Mouse (Mus musculus) layer of hippocampus, postnatal 10 days (tissue): ENCODE data around the gene Slc26a9. TPM values are rescaled to one million over a fixed set of nuclear protein-coding genes. Genes with fewer than 3 reads are reported as not detected.
A peak's percentile ranks its signal among the peaks of the same experiment; 100 is the strongest.
"Not testable (repeated sequence)": the region's sequence is repeated elsewhere in the genome, so short reads cannot be mapped to it uniquely, and the experiment has no call there.

Experiments
- DNase-seq, 2 experiments: peaks; one replicate each; pipeline ENCODE4 v3.0.0; 2021; ENCODE audit warnings: low spot score in 2 of 2
- total RNA-seq, 2 experiments: library from RNA; stranded (reverse); gene quantifications; 2 replicates each; pipeline ENCODE4 v1.2.3; 2021

Gene Slc26a9
- total RNA-seq, 2 experiments from 2014 or later, result 0.34 to 0.47 TPM

DNA sequence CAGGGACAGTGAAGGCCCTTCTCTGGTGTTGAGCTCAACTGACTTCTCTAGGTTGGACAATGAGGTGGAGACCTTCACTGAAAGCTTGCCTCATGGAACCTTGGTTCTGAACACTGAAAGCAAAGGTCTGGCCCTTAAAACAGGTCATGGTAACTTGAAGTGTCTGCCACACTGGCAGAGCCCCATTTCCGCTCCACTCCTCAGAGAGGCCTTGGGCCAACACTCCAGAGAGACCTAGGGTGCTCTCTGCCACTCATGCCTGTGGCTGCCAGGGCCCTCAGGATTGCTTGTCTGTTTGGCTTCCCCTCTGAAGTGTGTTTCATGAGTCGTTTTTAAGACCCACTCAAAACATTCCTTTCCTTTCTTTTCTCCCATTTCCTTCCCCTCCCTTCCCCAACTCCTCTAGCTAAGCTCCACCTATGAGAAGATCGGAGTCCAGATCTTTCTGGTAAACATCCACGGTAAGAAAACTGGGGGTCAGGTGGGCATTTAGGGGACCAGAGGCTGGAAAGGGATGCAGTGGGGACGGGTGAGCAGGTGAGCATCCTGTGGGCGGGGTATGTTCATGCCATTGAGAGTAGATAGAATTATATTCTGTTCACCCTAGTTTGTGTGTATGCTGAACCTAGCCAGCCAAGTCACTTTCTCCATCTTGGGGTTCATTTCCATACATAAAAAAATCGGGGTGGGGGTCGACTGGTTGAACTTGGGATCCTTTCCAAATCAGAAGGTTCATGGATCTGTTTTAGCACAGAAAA, 20.9 kb downstream of the Slc26a9 start:
- DNase-seq, result no peak

DNA sequence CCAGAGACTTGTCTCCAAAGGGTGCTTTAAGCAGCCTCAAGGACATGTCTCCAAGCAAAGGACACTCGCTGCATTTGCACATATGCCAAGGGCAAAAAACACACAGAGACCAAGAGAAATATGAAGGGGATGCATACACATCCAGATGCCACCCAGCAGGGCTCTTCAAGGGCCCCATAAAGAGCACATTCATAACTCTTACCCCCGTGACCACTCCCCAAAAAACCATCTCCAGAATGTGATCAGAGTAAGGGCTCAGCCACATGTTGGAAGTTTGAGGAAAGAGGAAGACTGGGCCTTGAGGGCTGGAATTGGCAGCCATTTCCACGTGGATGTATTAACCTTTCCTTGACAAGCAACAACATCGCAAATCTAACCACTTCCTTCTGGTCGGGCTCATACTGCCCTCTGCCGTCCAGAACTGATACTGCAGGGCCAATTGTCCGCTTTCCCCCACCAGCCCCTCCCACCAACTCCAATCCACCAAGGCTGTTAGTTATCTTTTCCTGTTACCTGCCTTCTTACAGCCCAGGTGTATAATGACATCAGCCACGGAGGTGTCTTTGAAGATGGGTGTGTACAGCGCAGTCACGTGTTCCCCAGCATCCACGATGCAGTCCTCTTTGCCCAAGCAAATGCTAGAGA, 21.7 kb downstream of the Slc26a9 start:
- peak; percentile 91 to 93 for DNase-seq

DNA sequence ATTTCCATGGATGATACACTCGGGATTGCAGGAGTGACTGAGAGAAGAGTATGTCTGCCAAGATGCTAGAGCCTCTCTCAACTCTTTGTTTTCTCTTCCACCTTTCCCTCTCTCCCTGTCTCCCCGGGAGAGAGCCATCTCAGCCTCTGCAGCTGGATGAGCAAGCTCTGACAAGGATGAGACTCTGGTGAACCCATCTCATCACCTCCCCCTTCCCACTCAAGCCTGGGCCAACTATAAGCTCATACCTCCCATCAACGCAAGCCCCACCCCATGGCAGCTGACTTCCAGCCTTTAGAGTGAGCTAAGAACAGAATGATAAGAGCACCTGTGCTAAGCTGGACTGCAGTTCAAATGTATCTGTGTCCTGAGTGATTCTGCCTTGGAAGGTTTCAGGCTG, 25.5 kb downstream of the Slc26a9 start:
- DNase-seq, result no peak

DNA sequence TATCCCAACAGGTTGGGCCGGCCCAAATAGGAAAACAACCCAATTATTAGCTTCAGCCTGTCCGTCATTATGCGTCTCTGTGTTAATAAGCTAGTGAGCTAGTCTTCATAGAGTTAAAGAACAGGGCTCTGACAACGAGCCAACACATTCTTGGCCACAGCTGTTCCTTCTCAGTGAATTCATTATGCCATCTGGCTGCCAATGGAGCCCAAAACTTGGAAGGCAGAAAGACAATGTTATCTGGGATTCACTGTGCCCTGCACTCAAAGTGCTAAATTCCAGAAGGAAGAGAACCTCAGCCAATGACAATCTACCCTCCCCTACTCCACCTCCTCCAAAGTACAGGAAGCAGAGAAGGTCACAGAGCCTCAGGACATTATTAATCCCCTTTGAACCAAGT, 26.8 kb downstream of the Slc26a9 start:
- DNase-seq, result peak; percentile 80 to 86

DNA sequence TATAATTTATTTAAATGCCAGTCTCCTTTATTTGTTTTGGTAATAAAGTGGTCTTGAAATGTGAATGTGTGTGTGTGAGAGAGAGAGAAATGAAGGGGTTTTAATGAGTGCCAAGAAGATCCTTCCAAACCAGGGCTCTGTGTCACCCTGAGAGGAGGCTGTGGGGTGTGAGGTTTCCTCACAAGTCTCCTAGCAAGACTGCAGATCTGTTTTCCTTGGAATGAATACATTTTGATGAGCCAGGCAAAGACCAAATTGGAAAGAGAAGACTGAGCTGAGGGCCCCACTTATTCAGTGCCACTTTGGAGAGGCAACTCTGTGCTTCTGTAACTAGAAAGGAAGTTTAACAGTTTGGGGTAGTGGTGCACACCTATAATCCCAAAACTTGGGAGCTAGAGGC, 27.6 kb downstream of the Slc26a9 start:
- no peak for DNase-seq

DNA sequence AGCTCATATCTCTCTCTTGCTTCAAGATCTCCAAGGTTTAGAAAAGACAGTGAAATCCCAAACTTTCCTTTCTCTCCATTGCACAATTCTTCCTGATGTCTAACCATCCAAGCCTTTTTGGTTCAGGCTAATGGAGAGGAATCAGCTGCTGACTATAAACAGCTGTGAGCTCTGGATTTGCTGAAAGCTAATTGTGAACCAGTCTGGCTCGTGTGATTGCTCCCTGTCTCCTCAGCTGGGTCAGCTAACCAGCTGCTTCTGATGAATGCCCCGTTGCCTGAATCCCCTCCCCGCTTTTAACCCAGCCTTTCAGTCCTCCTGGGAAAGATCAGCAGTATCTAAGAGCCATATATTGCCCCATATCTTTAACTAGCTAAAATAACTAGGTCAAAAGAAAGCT, 50.8 kb downstream of the Slc26a9 start:
- DNase-seq, result no peak

DNA sequence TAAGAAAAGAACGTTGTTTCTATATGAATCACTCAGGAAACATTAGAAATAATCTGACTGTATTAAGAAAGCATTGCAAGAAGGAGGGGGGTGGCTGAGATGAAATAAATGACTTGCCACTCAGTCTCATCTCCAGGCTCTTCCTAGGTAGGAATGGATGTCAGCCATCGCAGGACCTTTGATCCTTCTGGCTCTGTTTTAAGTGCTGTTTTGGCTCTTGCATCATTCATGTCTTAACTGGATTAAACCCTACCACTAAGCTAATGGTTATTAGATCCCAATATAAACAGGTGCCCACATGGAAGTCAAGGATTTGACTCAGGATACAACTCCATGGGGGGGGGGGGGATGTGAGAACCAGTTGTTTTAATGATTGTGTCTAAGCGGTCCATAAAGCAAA, 51.3 kb downstream of the Slc26a9 start:
- no peak for DNase-seq

DNA sequence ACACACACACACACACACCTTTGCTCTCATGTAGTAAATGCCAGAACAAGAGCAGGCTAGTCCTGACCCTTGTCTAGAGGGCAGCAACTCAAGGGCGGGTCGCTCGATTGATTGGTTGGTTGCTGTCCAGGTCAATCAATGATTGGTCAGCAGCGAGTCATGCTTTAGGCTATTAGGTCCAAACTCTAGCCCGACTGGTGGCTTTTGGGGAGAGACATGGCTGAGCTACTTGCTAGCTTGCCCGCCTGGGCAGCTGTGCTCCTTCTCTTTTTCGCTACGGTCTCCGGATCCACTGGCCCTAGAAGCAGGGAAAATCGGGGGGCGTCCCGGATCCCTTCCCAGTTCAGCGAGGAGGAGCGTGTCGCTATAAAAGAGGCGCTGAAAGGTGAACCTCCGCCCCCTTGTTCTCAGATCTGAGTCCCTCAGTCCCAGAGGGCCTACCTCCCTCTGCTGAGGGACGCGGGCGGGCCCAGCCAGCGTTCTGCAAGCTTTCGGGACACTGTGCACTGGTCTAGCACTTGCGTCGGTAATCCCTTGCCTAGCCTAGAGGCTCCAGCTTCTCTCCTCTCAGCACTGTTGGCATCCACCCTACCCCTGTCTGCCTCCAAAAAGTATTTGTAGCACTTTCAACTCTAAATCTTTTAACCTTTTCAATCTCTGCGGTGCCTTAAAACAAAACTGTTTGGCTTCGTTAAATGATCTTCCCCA, 53.5 kb downstream of the Slc26a9 start, which contains the start of gene Pm20d1:
Gene Pm20d1 (plus strand): TSS at position 180 of the 708 bp plus-strand sequence.
- peak; percentile 22 to 35 for DNase-seq

DNA sequence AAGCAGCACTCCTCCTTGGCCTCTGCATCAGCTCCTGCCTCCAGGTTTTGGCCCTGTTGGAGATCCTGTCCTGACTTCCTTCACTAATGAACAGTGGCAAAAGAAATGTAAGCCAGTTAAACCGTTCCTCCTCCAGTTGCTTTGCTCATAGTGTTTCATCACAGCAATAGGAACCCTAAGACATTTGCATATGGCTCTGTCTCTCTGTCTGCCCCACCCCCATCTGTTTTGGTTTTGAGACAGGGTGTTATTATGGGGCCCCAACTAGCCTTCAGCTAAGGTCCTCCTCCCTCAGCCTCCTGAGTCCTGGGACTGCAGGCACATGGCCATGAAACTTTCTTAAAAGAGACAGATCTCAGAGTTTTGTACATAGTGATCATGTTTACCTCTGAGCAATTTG, 56.2 kb downstream of the Slc26a9 start:
- no peak for DNase-seq

DNA sequence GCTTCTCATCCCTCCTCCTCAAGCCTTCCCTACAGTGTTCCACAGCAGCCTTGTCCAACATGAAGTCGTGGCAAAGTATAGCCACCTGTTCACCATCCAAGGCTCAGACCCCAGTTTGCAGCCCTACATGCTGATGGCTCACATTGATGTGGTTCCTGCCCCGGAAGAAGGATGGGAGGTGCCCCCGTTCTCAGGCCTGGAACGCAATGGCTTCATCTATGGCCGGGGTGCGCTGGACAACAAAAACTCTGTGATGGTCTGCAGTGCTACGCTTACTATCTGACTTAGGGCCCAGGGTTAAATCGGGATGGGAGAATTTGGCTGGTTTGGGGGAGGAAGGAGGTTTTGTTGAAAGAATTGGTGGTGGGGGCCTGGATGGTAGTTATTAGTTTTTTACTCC, 57.2 kb downstream of the Slc26a9 start:
- DNase-seq, result no peak

DNA sequence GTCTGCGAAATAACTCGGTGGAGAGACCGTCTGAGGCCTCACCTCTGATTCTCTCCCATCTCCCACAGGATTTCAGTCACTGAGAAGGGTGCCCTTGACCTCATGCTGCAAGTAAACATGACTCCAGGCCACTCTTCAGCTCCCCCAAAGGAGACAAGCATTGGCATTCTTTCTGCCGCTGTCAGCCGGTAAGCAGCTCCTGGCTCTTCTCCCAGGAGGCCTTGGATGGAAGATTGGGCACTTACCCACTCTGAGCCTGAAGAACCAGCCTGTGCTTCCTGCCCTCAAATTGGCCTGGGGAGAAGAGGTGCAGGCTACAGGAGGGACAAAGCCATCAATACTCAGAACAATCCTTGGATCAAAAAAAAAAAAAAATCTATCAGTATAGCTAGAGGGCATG, 58.8 kb downstream of the Slc26a9 start:
- DNase-seq, result peak in 1 of 2 experiments; percentile 43

DNA sequence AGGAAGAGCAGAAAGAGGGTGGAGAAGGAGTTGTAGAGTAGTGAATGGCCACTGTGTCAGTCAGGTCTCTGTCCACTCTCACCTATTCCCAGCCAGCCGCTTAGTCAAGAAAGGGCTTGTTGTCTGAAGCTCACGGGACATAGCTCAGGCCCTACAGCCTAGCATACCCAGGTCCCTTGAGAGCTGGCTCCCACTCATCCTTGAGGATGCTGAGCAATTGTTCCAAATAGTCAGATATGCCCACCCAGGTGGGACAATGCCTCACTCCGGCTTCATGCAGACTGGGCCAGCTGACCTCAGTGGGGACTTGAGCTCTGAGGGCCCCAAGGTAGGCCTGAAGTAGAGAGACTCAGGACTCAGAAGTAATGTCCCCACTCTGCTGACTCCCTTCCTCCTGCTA, 60.3 kb downstream of the Slc26a9 start:
- no peak for DNase-seq

DNA sequence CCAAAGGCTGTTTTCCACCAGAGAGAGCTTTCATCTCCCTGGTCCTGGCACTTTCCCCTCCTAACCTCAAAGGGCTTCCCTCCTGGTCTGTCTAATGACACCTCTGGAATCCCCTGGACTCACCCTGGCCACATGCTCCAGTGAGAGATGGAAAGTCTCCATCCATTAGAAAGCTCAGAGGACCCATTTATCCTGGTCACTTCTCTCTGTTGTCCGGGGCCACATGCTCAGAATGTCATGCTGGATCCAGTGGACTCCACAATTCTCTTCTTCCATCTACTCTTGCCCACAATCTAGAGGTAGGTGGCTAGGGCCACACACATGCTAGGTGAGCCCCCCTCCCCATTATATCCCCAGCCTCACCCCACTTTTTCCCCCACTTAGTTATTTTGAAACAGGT, 65.2 kb downstream of the Slc26a9 start:
- no peak for DNase-seq

DNA sequence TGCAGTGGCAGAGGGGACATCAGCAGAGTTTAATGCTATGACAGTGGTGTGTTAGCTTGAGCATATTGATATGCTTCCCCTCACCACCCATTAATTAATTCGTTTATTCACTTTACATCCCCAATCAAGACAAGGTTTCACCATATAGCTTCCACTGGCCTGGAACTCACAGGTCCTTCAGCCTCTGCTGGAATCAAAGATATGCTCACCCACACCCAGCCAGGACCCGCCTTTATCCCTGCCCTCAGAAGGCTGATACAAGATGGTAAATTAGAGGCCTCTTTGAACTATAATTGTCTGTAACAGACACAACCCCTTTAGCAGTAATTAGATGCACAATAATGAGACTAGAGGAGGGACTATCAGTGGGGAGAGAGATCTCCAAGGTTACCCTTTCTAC, 65.8 kb downstream of the Slc26a9 start:
- no peak for DNase-seq

DNA sequence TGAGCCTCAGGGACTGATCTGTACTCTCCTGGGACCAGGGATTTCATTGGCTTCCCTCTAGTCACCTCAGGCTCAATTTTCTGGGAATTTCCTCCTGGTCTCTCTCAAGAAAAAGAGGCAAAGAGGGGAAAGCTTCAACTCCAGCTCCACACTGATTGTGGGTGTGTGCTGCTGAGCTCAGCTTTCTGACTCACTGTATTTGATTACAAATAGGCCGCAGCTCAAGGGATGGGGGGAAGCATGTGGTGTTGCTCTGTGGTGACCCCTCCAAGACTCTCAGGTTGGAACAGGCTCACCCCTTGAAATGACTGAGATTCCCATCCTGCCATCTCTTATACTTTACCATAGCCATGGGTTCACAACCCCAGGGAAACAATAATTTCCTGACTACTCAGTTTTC, 67.6 kb downstream of the Slc26a9 start:
- no peak for DNase-seq

DNA sequence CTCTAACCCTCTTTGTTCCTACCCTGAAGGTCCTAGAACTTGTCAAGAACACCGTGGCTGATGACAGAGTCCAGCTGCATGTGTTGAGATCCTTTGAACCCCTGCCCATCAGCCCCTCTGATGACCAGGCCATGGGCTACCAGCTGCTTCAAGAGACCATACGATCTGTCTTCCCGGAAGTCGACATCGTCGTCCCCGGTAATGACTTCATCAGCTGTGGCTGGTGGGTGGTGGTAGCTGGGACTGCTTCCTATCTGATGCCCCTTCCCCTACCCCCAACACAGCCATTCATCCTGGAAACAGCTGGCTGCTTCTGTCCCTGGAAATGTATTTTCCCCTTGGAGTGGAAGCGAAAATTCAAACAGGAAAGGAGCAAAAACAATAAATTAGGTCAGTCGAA, 68.2 kb downstream of the Slc26a9 start:
- DNase-seq, result no peak

DNA sequence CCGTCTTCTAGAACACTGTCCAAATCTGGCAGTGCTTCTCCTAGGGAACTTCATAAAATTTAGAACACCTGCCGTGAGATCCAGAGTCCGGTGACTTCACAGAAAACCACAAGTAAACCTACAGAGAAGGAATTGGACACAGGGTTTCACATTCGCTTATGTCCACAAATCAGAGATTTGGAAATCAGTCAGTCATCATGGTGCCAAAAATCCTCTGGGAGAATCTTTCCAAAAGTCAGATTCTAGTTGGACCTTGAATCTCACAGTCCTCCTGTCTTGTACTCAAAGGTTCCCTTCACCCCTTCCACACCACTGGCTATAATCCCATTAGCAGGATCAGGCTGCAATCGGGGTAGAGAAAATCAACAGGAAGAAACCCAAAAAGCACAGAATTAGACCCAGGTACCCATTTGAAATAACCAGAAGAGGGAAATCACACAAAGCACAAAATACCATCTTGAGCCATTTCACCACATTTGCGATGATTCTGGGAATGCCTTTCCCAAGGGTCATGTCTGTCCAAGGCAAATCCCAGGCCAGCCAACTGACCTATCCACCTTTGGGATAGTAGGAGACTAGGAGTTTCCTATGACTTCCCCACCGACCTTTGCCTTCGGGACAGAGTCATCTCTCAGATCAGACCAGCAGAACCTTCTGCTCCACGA, 68.9 kb downstream of the Slc26a9 start:
- no peak for DNase-seq

DNA sequence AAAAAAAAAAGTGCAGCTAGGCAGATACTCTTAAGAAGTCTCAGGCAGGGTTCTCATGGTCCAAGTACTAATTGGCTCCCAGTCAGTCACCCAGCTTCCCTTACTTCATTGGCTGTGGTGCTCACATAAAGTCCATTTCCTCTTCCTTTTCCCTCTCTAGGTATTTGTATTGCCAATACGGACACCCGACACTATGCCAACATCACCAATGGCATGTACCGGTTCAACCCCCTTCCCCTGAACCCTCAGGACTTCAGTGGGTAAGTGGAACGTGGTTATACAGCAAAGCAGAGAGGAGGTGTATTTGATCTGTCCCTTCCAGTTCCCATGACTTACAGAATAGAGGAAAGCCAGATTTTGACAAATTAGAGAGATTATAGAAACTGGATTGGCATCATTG, 69.9 kb downstream of the Slc26a9 start:
- no peak for DNase-seq

DNA sequence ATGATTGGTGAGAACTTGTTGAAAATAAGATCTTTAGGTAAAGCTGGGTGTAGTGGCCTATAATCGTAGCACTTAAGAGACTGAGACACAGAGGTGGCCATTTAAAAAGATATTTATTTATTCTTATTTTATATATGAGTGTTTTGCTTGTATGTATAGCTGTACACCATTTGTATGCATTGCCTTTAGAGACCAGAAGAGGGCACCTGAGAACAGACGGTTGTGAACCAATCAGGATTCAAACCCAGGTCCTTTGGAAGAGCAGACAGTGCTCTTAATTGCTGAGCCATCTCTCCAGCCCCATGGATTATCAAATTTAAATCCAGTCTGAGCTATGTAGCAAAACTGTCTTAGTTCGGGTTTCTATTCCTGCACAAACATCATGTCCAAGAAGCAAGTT, 70.4 kb downstream of the Slc26a9 start:
- DNase-seq, result no peak

DNA sequence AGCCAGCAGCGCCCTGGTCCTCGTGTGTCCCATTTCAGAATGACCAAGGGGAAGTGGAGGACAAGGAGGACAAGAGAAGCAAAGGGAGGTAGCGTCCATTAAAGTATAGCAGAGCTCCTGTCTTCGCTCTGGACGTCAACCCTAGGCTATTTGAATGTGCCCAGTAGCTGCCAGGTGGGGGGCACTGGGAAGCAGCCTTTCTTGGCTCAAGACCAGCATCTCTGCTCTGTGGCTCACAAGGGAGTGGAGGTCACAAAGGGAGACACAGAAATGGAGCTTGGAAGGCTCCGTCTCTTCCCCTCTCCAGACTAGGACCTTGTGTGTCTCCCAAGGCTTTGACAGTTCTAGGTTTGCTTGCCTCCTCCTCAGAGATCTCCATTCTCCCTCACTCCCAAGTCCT, 73.1 kb downstream of the Slc26a9 start:
- DNase-seq, result no peak

DNA sequence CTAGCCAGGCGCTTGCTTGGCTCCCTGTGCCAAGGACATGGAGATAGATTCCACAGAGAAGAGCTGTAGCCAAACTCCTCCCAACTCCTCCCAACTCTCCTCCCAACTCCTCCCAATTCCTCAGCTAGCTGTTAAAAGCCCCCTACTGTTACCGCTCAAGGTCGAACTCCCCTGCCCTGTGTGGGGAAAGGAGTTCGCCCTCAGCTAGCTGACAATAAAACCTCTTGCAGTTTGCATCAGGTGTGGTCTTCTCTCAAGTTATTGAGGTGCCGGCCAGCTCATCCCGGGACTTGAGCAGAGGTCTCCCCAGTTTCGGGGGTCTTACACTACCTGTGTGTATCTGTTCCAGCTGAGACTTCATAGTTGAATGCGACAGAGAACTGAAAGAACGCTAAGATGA, 76.5 kb downstream of the Slc26a9 start:
- not testable (repeated sequence) for DNase-seq

DNA sequence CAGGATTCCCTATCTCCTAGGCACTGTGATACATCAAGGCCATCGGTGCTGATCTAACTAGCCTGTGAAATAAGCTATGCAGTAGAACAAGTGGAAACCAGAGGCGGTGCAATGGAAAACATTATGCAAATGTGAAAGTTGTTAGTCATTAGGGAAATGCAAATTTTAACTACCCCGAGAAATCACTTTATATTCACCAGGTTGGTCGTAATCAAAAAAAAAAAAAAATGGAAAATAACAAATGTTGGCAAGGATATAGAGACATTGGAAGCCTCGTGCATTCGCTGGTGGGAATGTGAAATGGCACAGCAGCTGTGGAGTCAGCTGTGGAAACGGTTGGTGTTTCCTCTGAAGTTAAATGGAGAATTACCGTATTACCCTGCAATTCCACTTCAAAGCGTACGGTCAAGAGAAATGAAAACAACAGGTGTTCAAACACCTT, 77.1 kb downstream of the Slc26a9 start:
- DNase-seq, result no peak
